Mouse (Mus musculus) intestine, embryonic 14.5 days (tissue): Measurements from ENCODE around the gene Dpep2nb. TPM values are rescaled to one million over a fixed set of nuclear protein-coding genes. Genes with fewer than 3 reads are reported as not detected.

Experiments
- ATAC-seq: fragments of 200-750 bp; cut with Nextera tagmentation; replicated peaks from 2 replicates; pipeline ENCODE4 v1.8.0; 2017; ENCODE audit warnings: low read depth, moderate number of reproducible peaks, moderate TSS enrichment, moderate library complexity; ENCODE audit not compliant: low FRiP score, low TSS enrichment
- DNase-seq: peaks from one replicate; pipeline ENCODE4 v3.0.0-alpha.2; 2018; ENCODE audit warnings: low spot score
- H3K27ac ChIP-seq: fragments of 300-500 bp; sonication (generic); 2 replicates; pipeline ENCODE4 v1.5.1; 2014; ENCODE audit warnings: low read depth, mild to moderate bottlenecking, control low read depth
- H3K27me3 ChIP-seq: fragments of 300-500 bp; sonication (generic); replicated peaks from 2 replicates; pipeline ENCODE4 v1.6.1; 2014; ENCODE audit warnings: low read length, control low read depth; ENCODE audit not compliant: control insufficient read depth, insufficient read depth
- H3K36me3 ChIP-seq: fragments of 300-500 bp; sonication (generic); 2 replicates; pipeline ENCODE4 v1.6.1; 2014; ENCODE audit warnings: low read length, control low read depth; ENCODE audit not compliant: control insufficient read depth, insufficient read depth
- H3K4me1 ChIP-seq: fragments of 300-500 bp; sonication (generic); replicated peaks from 2 replicates; pipeline ENCODE4 v1.6.1; 2014; ENCODE audit warnings: low read length, control low read depth, mixed read lengths; ENCODE audit not compliant: control insufficient read depth, insufficient read depth
- H3K4me2 ChIP-seq: fragments of 300-500 bp; sonication (generic); 2 replicates; pipeline ENCODE4 v1.6.1; 2014; ENCODE audit warnings: low read length
- H3K4me3 ChIP-seq: fragments of 300-500 bp; sonication (generic); 2 replicates; pipeline ENCODE4 v1.5.1; 2014; ENCODE audit warnings: low read depth, low read length, control low read depth, mixed read lengths
- H3K9ac ChIP-seq: fragments of 300-500 bp; sonication (generic); 2 replicates; pipeline ENCODE4 v1.6.1; 2014; ENCODE audit warnings: mild to moderate bottlenecking, low read length
- H3K9me3 ChIP-seq: fragments of 300-500 bp; sonication (generic); 2 replicates; pipeline ENCODE4 v1.6.1; 2016; ENCODE audit warnings: low read length, control low read depth; ENCODE audit not compliant: control insufficient read depth
- WGBS: fragments of 180-500 bp; shearing (Covaris S2); extraction: QIAGEN DNeasy Blood & Tissue Kit; methylation state at CpG from one replicate; pipeline ENCODE4 v1.1.7; 2014; 5-methylcytosine and 5-hydroxymethylcytosine counted together
- polyA plus RNA-seq: library from polyadenylated mRNA; unstranded; fragments of >200 nt; fragmentation: Nextera tagmentation; extraction: Ambion mirVana; gene quantifications from 2 replicates; pipeline ENCODE4 v1.2.1, GENCODE M21; 2014

The Dpep2nb gene
- polyA plus RNA-seq, 1 experiment from 2014 or later = not detected

- Histone ChIP-seq H3K9me3 (no peaks in the 10 kb centered on the region), H3K27me3 (no peaks in the 10 kb centered on the region), H3K4me2 (no peak within 1 kb of the TSS), H3K4me3 (no peak within 1 kb of the TSS), H3K27ac (no peak within 1 kb of the TSS), H3K4me1 (no peaks in the 10 kb centered on the region), H3K9ac (no peak within 1 kb of the TSS), H3K36me3 (no peaks in the 10 kb centered on the region)
- ATAC-seq = no peak
- DNase-seq = no peak
- 91% methylated on average over 15 of the region's 15 CpGs for WGBS
Observed at GRCm38 (mm10) chr8:105979325-105979724, 26.4 kb downstream of the Dpep2nb start, which contains the start of gene Dpep3. Gene Dpep3 (minus strand): TSS chr8:105979429.

- H3K4me3 ChIP-seq = no peak overlapping the region
Observed at GRCm38 (mm10) chr8:105975363-105975762, 30.4 kb downstream of the Dpep2nb start.

GRCm38 (mm10) chr8:105971019-105971720, 34.6 kb downstream of the Dpep2nb start:
- no peak overlapping the region for H3K9ac ChIP-seq
- no peaks in the 10 kb centered on the region for H3K27me3 ChIP-seq
- no peak overlapping the region for H3K4me2 ChIP-seq
- peaks cover 9% of the 10 kb centered on the region for H3K4me1 ChIP-seq
- no peak for DNase-seq
- H3K36me3 ChIP-seq = no peaks in the 10 kb centered on the region
- ATAC-seq = no peak
- 78% methylated on average over 8 of the region's 8 CpGs for WGBS
- no peaks in the 10 kb centered on the region for H3K9me3 ChIP-seq
- H3K4me3 ChIP-seq = no peak overlapping the region
- no peak overlapping the region for H3K27ac ChIP-seq

More at GRCm38 (mm10) chr8:105975363-105975762, 30.4 kb downstream of the Dpep2nb start:
- Histone ChIP-seq H3K27ac (no peak overlapping the region), H3K36me3 (no peaks in the 10 kb centered on the region), H3K27me3 (no peaks in the 10 kb centered on the region), H3K4me2 (no peak overlapping the region), H3K9me3 (no peaks in the 10 kb centered on the region), H3K9ac (no peak overlapping the region), H3K4me1 (no peaks in the 10 kb centered on the region)
- WGBS = 76% methylated on average over 7 of the region's 7 CpGs
- ATAC-seq (no peak), DNase-seq (no peak)

GRCm38 (mm10) chr8:105969367-105969766, 36.4 kb downstream of the Dpep2nb start:
- Histone ChIP-seq H3K4me1 (peaks cover 12% of the 10 kb centered on the region), H3K27me3 (no peaks in the 10 kb centered on the region), H3K9ac (no peak overlapping the region), H3K36me3 (no peaks in the 10 kb centered on the region), H3K4me2 (no peak overlapping the region), H3K4me3 (no peak overlapping the region), H3K27ac (no peak overlapping the region), H3K9me3 (no peaks in the 10 kb centered on the region)
- no peak for DNase-seq
- WGBS = 72% methylated on average over 1 of the region's 1 CpGs
- no peak for ATAC-seq

GRCm38 (mm10) chr8:105966692-105967311, 39.0 kb downstream of the Dpep2nb start:
- H3K27me3 ChIP-seq = no peaks in the 10 kb centered on the region
- H3K4me3 ChIP-seq = peak overlapping the region; percentile 78
- H3K4me2 ChIP-seq = peak overlapping the region; percentile 66
- H3K4me1 ChIP-seq = peaks cover 18% of the 10 kb centered on the region
- no peaks in the 10 kb centered on the region for H3K9me3 ChIP-seq
- H3K27ac ChIP-seq = peak overlapping the region; percentile 51
- H3K36me3 ChIP-seq = no peaks in the 10 kb centered on the region
- ATAC-seq (no peak), DNase-seq (peak; percentile 72)
- peak overlapping the region; percentile 8; the same call in 1 of the 2 replicates for H3K9ac ChIP-seq
- WGBS = 10% methylated on average over 19 of the region's 19 CpGs

GRCm38 (mm10) chr8:105965905-105966341, 39.9 kb downstream of the Dpep2nb start, which contains the start of gene Slc12a4:
Gene Slc12a4 (minus strand): TSS chr8:105966097.
- peak within 1 kb of the TSS; percentile 66 for H3K4me2 ChIP-seq
- DNase-seq = peak; percentile 90
- H3K27me3 ChIP-seq = no peaks in the 10 kb centered on the region
- H3K27ac ChIP-seq = peak within 1 kb of the TSS; percentile 92
- under 1% methylated on average over 47 of the region's 47 CpGs for WGBS
- no peaks in the 10 kb centered on the region for H3K9me3 ChIP-seq
- H3K4me1 ChIP-seq = peaks cover 18% of the 10 kb centered on the region
- peak within 1 kb of the TSS; percentile 78 for H3K4me3 ChIP-seq
- no peaks in the 10 kb centered on the region for H3K36me3 ChIP-seq
- peak; percentile 94 for ATAC-seq
- H3K9ac ChIP-seq = peak within 1 kb of the TSS; percentile 91

- Histone ChIP-seq H3K9ac (peak overlapping the region; percentile 91), H3K9me3 (no peaks in the 10 kb centered on the region), H3K36me3 (peaks cover 3% of the 10 kb centered on the region; the same call in 1 of the 2 replicates), H3K27ac (peak overlapping the region; percentile 92), H3K4me1 (peaks cover 18% of the 10 kb centered on the region), H3K4me3 (peak overlapping the region; percentile 78), H3K4me2 (peak overlapping the region; percentile 66), H3K27me3 (no peaks in the 10 kb centered on the region)
- ATAC-seq (peak; percentile 74), DNase-seq (peak; percentile 83)
- 1% methylated on average over 34 of the region's 40 CpGs for WGBS
Observed at GRCm38 (mm10) chr8:105965266-105965904, 40.4 kb downstream of the Dpep2nb start.

GRCm38 (mm10) chr8:105964506-105965265, 41.1 kb downstream of the Dpep2nb start:
- no peak for ATAC-seq
- Histone ChIP-seq H3K36me3 (peaks cover 9% of the 10 kb centered on the region; the same call in 1 of the 2 replicates), H3K4me1 (peaks cover 18% of the 10 kb centered on the region), H3K27ac (no peak overlapping the region), H3K4me2 (peak overlapping the region; percentile 66), H3K4me3 (peak overlapping the region; percentile 78), H3K27me3 (no peaks in the 10 kb centered on the region), H3K9me3 (no peaks in the 10 kb centered on the region), H3K9ac (peak overlapping the region; percentile 91)
- WGBS = 56% methylated on average over 12 of the region's 12 CpGs
- peak; percentile 55 for DNase-seq
